Mouse (Mus musculus): ENCODE measurements at regions not wholly inside any gene's neighbourhood (a gene's known extent, or its start where the extent isn't known, plus 50 kb on each side); places are given as distances from the start of the nearest gene placed in this dataset.

DNA sequence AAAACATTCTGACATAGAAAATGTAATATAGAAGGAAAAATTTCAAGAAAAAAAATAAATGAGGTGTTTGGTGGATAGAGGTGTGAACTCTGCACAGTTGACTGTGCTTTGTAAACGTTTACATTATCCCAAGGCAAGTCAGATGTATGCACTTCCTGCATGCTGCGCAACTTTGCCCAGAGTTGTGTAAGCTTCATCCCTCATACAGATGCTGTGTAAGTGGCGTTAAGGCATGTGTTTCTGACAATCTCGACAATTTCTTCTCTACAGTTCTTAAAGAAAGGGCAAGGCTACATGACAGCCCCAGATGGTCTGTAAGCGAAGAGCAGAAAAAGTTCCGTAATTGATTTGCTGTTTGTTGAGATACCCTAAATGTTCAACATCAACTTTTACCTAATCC, 476.6 kb upstream of the Pitx2 start:
- Histone ChIP-seq H3K9me3 (replicated peaks; ENCODE audit: control insufficient read depth, low read length) (no peaks in the 10 kb centered on the region), H3K4me2 (no peak overlapping the region), H3K36me3 (ENCODE audit: control insufficient read depth, insufficient read depth, low read length) (no peaks in the 10 kb centered on the region), H3K9ac (ENCODE audit: low read depth, low read length) (no peak overlapping the region), H3K4me1 (ENCODE audit: control insufficient read depth, insufficient read depth, low read length) (no peaks in the 10 kb centered on the region), H3K4me3 (ENCODE audit: low read depth, low read length) (no peak overlapping the region), H3K27me3 (ENCODE audit: control insufficient read depth, insufficient read depth, low read length) (no peaks in the 10 kb centered on the region), H3K27ac (ENCODE audit: low read depth, low read length) (no peak overlapping the region)
- 71% methylated on average over 6 of the region's 6 CpGs for WGBS (ENCODE audit: insufficient replicate concordance)
- ATAC-seq (replicated peaks; ENCODE audit: insufficient number of reproducible peaks, low FRiP score, low TSS enrichment), result no peak

DNA sequence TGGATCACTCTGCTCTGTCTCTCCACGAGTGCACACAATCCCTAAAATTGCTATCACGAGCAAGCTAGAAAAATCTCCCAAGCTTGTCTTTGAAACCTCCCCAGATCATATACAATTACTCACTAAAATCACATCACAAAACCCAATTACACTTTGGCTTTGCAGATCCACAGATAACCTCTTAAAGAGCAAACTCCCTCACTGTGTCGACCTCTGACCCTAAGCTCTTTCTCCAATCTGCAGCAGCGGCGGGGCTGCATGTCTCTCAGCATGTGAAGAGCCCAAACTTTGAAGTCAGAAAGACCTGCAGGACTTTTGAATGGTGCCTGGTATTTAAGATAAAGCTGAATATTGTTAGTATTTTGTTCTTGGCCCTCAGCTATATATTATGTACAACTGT, 479.4 kb upstream of the Pitx2 start:
- no peaks in the 10 kb centered on the region for H3K4me1 ChIP-seq (ENCODE audit: control insufficient read depth, insufficient read depth, low read length)
- WGBS (ENCODE audit: insufficient replicate concordance), result 49% methylated on average over 5 of the region's 5 CpGs
- no peak overlapping the region for H3K9ac ChIP-seq (ENCODE audit: low read depth, low read length)
- no peaks in the 10 kb centered on the region for H3K27me3 ChIP-seq (ENCODE audit: control insufficient read depth, insufficient read depth, low read length)
- H3K9me3 ChIP-seq (replicated peaks; ENCODE audit: control insufficient read depth, low read length), result no peaks in the 10 kb centered on the region
- H3K36me3 ChIP-seq (ENCODE audit: control insufficient read depth, insufficient read depth, low read length), result no peaks in the 10 kb centered on the region
- no peak overlapping the region for H3K4me3 ChIP-seq (ENCODE audit: low read depth, low read length)
- no peak overlapping the region for H3K27ac ChIP-seq (ENCODE audit: low read depth, low read length)
- H3K4me2 ChIP-seq, result no peak overlapping the region
- no peak for ATAC-seq (replicated peaks; ENCODE audit: insufficient number of reproducible peaks, low FRiP score, low TSS enrichment)

DNA sequence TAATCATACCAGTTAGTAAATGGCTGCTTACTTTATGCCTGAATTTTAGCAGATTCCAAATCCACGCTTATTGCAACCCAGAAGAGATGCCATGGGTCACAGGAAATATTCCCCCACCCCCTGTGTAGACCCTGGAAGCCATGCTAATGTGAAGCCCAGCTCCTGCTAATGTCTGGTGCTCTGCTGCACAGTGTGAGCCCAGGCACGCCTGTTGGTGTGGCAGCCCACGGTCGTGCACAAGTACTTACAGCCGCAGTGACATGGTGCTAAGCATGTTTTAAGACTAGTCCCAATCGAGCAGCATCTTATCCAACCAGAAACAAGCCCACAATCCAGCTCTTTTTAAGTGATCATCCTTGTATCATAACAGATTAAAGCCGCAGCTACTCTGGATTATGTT, 480.5 kb upstream of the Pitx2 start:
- 77% methylated on average over 7 of the region's 7 CpGs for WGBS (ENCODE audit: insufficient replicate concordance)
- H3K27ac ChIP-seq (ENCODE audit: low read depth, low read length), result no peak overlapping the region
- no peak overlapping the region for H3K9ac ChIP-seq (ENCODE audit: low read depth, low read length)
- no peaks in the 10 kb centered on the region for H3K9me3 ChIP-seq (replicated peaks; ENCODE audit: control insufficient read depth, low read length)
- no peak overlapping the region for H3K4me2 ChIP-seq
- H3K36me3 ChIP-seq (ENCODE audit: control insufficient read depth, insufficient read depth, low read length), result no peaks in the 10 kb centered on the region
- no peak overlapping the region for H3K4me3 ChIP-seq (ENCODE audit: low read depth, low read length)
- no peaks in the 10 kb centered on the region for H3K4me1 ChIP-seq (ENCODE audit: control insufficient read depth, insufficient read depth, low read length)
- no peak for ATAC-seq (replicated peaks; ENCODE audit: insufficient number of reproducible peaks, low FRiP score, low TSS enrichment)
- no peaks in the 10 kb centered on the region for H3K27me3 ChIP-seq (ENCODE audit: control insufficient read depth, insufficient read depth, low read length)

DNA sequence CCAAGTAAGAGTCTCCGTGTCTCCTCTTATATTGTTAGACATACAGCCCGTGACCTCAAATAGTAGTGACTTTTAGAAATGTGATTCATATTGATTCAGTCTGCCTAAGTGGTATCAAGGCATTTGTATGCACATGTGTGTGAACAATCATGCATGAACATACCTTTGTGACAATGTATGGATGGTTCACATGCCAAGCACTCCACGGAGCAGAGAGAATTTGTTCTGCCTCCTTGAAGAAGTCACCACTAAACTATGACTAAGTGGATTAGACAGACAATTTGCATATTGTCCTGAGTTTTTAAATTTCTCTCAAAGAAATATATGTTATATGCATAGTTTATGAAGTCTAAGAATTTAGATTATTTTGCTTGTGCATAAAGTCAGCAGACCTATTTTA, 492.4 kb upstream of the Pitx2 start:
- no peak overlapping the region for H3K4me3 ChIP-seq (ENCODE audit: low read depth, low read length)
- no peak for ATAC-seq (replicated peaks; ENCODE audit: insufficient number of reproducible peaks, low FRiP score, low TSS enrichment)
- H3K36me3 ChIP-seq (ENCODE audit: control insufficient read depth, insufficient read depth, low read length), result no peaks in the 10 kb centered on the region
- H3K4me2 ChIP-seq, result no peak overlapping the region
- H3K9ac ChIP-seq (ENCODE audit: low read depth, low read length), result no peak overlapping the region
- H3K4me1 ChIP-seq (ENCODE audit: control insufficient read depth, insufficient read depth, low read length), result no peaks in the 10 kb centered on the region
- H3K27me3 ChIP-seq (ENCODE audit: control insufficient read depth, insufficient read depth, low read length), result no peaks in the 10 kb centered on the region
- 77% methylated on average over 3 of the region's 3 CpGs for WGBS (ENCODE audit: insufficient replicate concordance)
- H3K27ac ChIP-seq (ENCODE audit: low read depth, low read length), result no peak overlapping the region
- no peaks in the 10 kb centered on the region for H3K9me3 ChIP-seq (replicated peaks; ENCODE audit: control insufficient read depth, low read length)

DNA sequence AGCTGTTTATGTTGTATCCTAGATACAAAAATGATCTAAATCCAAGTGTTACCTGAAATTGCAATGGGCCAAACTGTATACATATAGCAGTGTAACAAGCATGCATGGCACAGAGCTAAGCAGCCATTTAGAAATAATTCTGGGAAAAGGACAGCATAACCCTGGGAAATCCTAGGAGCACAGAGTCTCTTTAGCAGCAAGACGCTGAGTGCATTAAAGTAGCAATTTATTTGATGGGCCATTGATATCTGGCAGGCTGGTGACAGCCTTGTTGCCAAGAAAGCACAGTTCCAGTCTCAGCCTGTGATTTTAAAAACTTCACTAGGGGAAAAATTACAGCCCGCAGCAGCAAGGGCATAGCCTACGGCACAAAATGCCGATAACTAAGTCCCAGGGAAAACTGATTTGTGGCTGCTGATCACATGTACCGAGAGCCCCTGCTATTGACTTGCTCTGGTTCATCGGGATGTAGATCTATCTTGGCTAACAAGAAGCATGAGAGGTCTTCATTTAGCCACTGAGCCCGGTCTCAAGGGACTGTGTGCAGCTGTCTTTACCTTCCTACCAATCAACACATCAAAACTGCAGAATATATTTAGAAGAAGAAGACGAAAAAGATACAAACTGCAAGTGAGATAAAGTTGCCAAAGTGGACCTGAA, 531.1 kb upstream of the Pitx2 start:
- H3K4me2 ChIP-seq, result no peak overlapping the region
- 66% methylated on average over 8 of the region's 8 CpGs for WGBS (ENCODE audit: insufficient replicate concordance)
- H3K9me3 ChIP-seq (replicated peaks; ENCODE audit: control insufficient read depth, low read length), result no peaks in the 10 kb centered on the region
- ATAC-seq (replicated peaks; ENCODE audit: insufficient number of reproducible peaks, low FRiP score, low TSS enrichment), result no peak
- no peaks in the 10 kb centered on the region for H3K36me3 ChIP-seq (ENCODE audit: control insufficient read depth, insufficient read depth, low read length)
- H3K4me3 ChIP-seq (ENCODE audit: low read depth, low read length), result no peak overlapping the region
- H3K4me1 ChIP-seq (ENCODE audit: control insufficient read depth, insufficient read depth, low read length), result no peaks in the 10 kb centered on the region
- H3K9ac ChIP-seq (ENCODE audit: low read depth, low read length), result no peak overlapping the region
- no peak overlapping the region for H3K27ac ChIP-seq (ENCODE audit: low read depth, low read length)
- no peaks in the 10 kb centered on the region for H3K27me3 ChIP-seq (ENCODE audit: control insufficient read depth, insufficient read depth, low read length)

DNA sequence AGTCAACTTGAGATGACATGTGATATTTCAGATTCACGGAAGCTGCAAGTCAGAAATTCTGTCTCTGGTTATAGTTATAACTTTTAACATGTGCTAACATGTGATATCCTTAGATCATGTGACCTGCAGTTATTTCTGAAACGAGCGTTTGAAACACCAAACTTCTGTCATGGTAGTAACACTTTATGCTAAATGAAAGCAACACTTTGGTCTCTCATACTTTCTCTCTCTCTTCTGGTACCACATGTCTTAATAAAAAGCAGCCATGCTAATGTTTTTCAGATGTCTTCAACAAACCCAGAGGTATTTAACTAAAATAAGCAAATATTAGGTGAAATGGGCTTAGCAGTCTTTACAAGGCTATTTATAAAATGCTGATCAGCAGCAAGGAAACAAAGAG, 534.5 kb upstream of the Pitx2 start:
- Histone ChIP-seq H3K27ac (ENCODE audit: low read depth, low read length) (no peak overlapping the region), H3K4me2 (no peak overlapping the region), H3K27me3 (ENCODE audit: control insufficient read depth, insufficient read depth, low read length) (no peaks in the 10 kb centered on the region), H3K9ac (ENCODE audit: low read depth, low read length) (no peak overlapping the region), H3K4me3 (ENCODE audit: low read depth, low read length) (no peak overlapping the region), H3K4me1 (ENCODE audit: control insufficient read depth, insufficient read depth, low read length) (no peaks in the 10 kb centered on the region), H3K9me3 (replicated peaks; ENCODE audit: control insufficient read depth, low read length) (no peaks in the 10 kb centered on the region), H3K36me3 (ENCODE audit: control insufficient read depth, insufficient read depth, low read length) (no peaks in the 10 kb centered on the region)
- no peak for ATAC-seq (replicated peaks; ENCODE audit: insufficient number of reproducible peaks, low FRiP score, low TSS enrichment)
- WGBS (ENCODE audit: insufficient replicate concordance), result 70% methylated on average over 3 of the region's 3 CpGs

DNA sequence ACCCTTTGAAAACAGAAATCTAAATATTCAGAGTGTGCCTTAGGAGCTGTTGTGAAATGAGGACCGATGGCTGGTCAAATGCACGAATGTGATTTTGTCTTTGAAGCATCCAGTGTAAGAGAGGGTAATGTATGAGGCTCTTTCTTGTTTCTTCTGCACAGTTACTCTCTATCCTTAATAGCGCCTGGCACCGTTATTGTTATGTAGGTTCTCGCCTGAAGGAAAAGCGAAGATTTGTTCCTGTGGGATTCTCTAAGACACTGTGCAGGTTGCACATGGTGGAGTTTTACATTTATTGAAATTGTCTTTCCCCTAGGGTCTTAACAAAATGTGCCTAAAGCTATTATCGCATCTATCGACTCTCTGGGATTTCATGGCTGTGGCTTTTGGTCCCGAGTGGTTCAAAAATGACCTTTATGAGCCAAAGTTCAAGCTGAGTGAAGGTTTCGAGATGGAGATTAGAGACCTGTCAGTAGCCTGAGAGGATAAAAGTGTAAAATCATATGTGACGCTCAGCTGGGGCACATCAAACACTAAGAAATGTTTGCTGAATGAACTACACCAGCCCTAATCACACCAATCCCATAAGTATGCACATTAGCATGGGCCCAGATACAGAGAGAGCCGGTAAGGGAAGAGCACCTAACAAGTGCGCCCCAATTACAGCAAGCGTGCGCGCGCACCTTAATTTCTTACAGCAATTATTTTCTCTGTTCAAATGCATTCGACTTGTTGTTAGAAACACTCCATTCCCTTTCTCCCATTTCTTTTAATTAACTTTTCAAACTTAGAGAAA, 562.5 kb upstream of the Pitx2 start:
- H3K4me3 ChIP-seq (ENCODE audit: low read depth, low read length), result no peak overlapping the region
- no peak overlapping the region for H3K9ac ChIP-seq (ENCODE audit: low read depth, low read length)
- no peak overlapping the region for H3K4me2 ChIP-seq
- H3K4me1 ChIP-seq (ENCODE audit: control insufficient read depth, insufficient read depth, low read length), result no peaks in the 10 kb centered on the region
- no peak overlapping the region for H3K27ac ChIP-seq (ENCODE audit: low read depth, low read length)
- H3K9me3 ChIP-seq (replicated peaks; ENCODE audit: control insufficient read depth, low read length), result no peaks in the 10 kb centered on the region
- H3K36me3 ChIP-seq (ENCODE audit: control insufficient read depth, insufficient read depth, low read length), result no peaks in the 10 kb centered on the region
- 74% methylated on average over 18 of the region's 18 CpGs for WGBS (ENCODE audit: insufficient replicate concordance)
- no peaks in the 10 kb centered on the region for H3K27me3 ChIP-seq (ENCODE audit: control insufficient read depth, insufficient read depth, low read length)
- ATAC-seq (replicated peaks; ENCODE audit: insufficient number of reproducible peaks, low FRiP score, low TSS enrichment), result no peak

DNA sequence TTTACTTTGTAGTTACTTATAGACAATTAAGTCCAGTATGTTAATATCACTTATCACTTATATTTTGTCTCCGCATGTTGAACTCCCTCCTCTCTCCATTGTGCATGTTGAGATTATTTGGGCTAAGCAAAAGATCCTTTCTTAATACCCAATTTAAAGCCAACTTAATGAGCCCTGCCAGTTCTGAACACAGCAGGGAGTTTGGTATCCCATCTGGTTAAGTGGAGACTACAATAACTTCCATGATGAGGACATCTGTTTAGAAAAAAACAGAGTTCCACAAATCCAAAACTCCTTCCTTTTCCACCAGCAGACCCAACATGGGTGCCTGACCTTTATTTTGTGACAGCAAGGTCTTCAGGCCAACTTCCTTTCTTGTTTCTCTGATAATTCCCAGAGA, 572.0 kb upstream of the Pitx2 start:
- Histone ChIP-seq H3K9me3 (replicated peaks; ENCODE audit: control insufficient read depth, low read length) (no peaks in the 10 kb centered on the region), H3K27me3 (ENCODE audit: control insufficient read depth, insufficient read depth, low read length) (no peaks in the 10 kb centered on the region), H3K4me2 (no peak overlapping the region), H3K4me3 (ENCODE audit: low read depth, low read length) (no peak overlapping the region), H3K36me3 (ENCODE audit: control insufficient read depth, insufficient read depth, low read length) (no peaks in the 10 kb centered on the region), H3K4me1 (ENCODE audit: control insufficient read depth, insufficient read depth, low read length) (no peaks in the 10 kb centered on the region), H3K9ac (ENCODE audit: low read depth, low read length) (no peak overlapping the region), H3K27ac (ENCODE audit: low read depth, low read length) (no peak overlapping the region)
- ATAC-seq (replicated peaks; ENCODE audit: insufficient number of reproducible peaks, low FRiP score, low TSS enrichment), result no peak
- 88% methylated on average over 1 of the region's 1 CpGs for WGBS (ENCODE audit: insufficient replicate concordance)

DNA sequence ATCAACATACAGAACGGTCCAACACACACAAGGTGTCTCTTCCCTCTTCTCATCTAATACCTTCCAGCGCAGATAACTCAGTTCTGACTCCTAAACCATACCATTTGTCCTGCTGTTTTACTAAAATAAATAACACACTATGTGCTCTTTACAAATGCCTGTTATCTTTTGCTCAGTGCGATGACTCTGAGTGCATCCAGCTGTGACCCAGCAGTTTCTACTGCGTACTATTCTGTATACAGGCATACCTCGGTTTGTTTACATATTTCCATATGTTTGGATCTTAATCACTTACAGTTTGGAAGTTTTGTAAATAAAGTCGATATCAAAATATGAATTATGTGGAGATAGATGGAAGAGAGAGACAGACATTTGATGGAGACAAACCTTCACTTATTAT, 583.0 kb upstream of the Pitx2 start:
- no peaks in the 10 kb centered on the region for H3K4me1 ChIP-seq (ENCODE audit: control insufficient read depth, insufficient read depth, low read length)
- no peak overlapping the region for H3K4me3 ChIP-seq (ENCODE audit: low read depth, low read length)
- WGBS (ENCODE audit: insufficient replicate concordance), result 66% methylated on average over 6 of the region's 6 CpGs
- no peaks in the 10 kb centered on the region for H3K27me3 ChIP-seq (ENCODE audit: control insufficient read depth, insufficient read depth, low read length)
- H3K36me3 ChIP-seq (ENCODE audit: control insufficient read depth, insufficient read depth, low read length), result no peaks in the 10 kb centered on the region
- no peak overlapping the region for H3K4me2 ChIP-seq
- no peak for ATAC-seq (replicated peaks; ENCODE audit: insufficient number of reproducible peaks, low FRiP score, low TSS enrichment)
- H3K27ac ChIP-seq (ENCODE audit: low read depth, low read length), result no peak overlapping the region
- H3K9me3 ChIP-seq (replicated peaks; ENCODE audit: control insufficient read depth, low read length), result no peaks in the 10 kb centered on the region
- H3K9ac ChIP-seq (ENCODE audit: low read depth, low read length), result no peak overlapping the region
